Mouse (Mus musculus) CH12.LX (cell line): Measurements from ENCODE around the gene Sparcl1. TPM values are rescaled to one million over a fixed set of nuclear protein-coding genes. Genes with fewer than 3 reads are reported as not detected.

Experiments
- DNase-seq: peaks from one replicate; pipeline ENCODE4 v3.0.0-alpha.2; 2013; ENCODE audit errors: extremely low read depth
- H3K27ac ChIP-seq: 2 replicates; pipeline ENCODE4 v1.5.1; 2012; ENCODE audit warnings: low read depth, mild to moderate bottlenecking, control low read depth, moderate library complexity; ENCODE audit not compliant: insufficient read depth
- H3K27me3 ChIP-seq: replicated peaks from 2 replicates; pipeline ENCODE3; 2012; ENCODE audit warnings: inconsistent platforms
- H3K36me3 ChIP-seq, 2 experiments: replicated peaks in 1 of 2; 2 replicates each; pipeline versions ENCODE3 to v1.6.1; 2012; ENCODE audit warnings: inconsistent platforms in 1 of 2, low read length in 1 of 2, mild to moderate bottlenecking in 1 of 2, mixed read lengths in 1 of 2, moderate library complexity in 1 of 2; ENCODE audit not compliant: control insufficient read depth in 1 of 2, insufficient read depth in 1 of 2
- H3K4me1 ChIP-seq, 2 experiments: 2 replicates each; pipeline ENCODE4 v1.6.1; 2012; ENCODE audit warnings: inconsistent platforms in 1 of 2, moderate library complexity in 1 of 2; ENCODE audit not compliant: insufficient read depth in 2 of 2, control insufficient read depth in 1 of 2
- H3K4me2 ChIP-seq: 2 replicates; pipeline ENCODE4 v1.6.1; 2012; ENCODE audit warnings: low read depth, mild to moderate bottlenecking, control low read depth; ENCODE audit not compliant: poor library complexity, insufficient read depth, severe bottlenecking
- H3K4me3 ChIP-seq, 3 experiments: fragments of 150-350 bp in 1 of 3; sonication (generic) in 1 of 3; replicated peaks in 1 of 3; 2 replicates each; pipeline versions ENCODE3 to v1.5.1; 2011 to 2012; ENCODE audit warnings: low read depth in 2 of 3, low read length in 2 of 3, mild to moderate bottlenecking in 2 of 3, moderate library complexity in 2 of 3, control low read depth in 1 of 3, improper control_type of control experiment in 1 of 3, inconsistent platforms in 1 of 3, mixed read lengths in 1 of 3; ENCODE audit not compliant: poor library complexity in 1 of 3
- H3K79me2 ChIP-seq: replicated peaks from 2 replicates; pipeline ENCODE4 v1.6.1; 2012; ENCODE audit warnings: mild to moderate bottlenecking, moderate library complexity; ENCODE audit not compliant: control insufficient read depth, poor library complexity, insufficient read depth, severe bottlenecking; ENCODE audit errors: extremely low read depth
- H3K9ac ChIP-seq: 2 replicates; pipeline ENCODE4 v1.6.1; 2012; ENCODE audit warnings: low read depth, mild to moderate bottlenecking, control low read depth, moderate library complexity; ENCODE audit not compliant: insufficient read depth
- H3K9me3 ChIP-seq: replicated peaks from 2 replicates; pipeline ENCODE3; 2012; ENCODE audit warnings: low read length, inconsistent platforms, mixed read lengths
- BHLHE40 ChIP-seq: IDR thresholded peaks from 2 replicates; pipeline ENCODE4 v1.6.1; 2011; ENCODE audit warnings: mild to moderate bottlenecking, low read depth, low read length, improper control_type of control experiment
- CHD2 ChIP-seq: IDR thresholded peaks from 2 replicates; pipeline ENCODE4 v1.6.1; 2011; ENCODE audit warnings: low read length, improper control_type of control experiment
- CTCF ChIP-seq, 2 experiments: IDR thresholded peaks in 1 of 2; conservative IDR thresholded peaks in 1 of 2; 2 replicates each; pipeline ENCODE4 v1.5.1; 2011 to 2012; ENCODE audit warnings: low read depth in 2 of 2, low read length in 2 of 2, improper control_type of control experiment in 1 of 2, inconsistent platforms in 1 of 2, mild to moderate bottlenecking in 1 of 2, moderate library complexity in 1 of 2
- E2F4 ChIP-seq: IDR thresholded peaks from 2 replicates; pipeline ENCODE4 v1.6.1; 2011; ENCODE audit warnings: low read depth, low read length, improper control_type of control experiment; ENCODE audit not compliant: insufficient replicate concordance
- ELF1 ChIP-seq: IDR thresholded peaks from 2 replicates; pipeline ENCODE4 v1.6.1; 2014; ENCODE audit warnings: low read depth, mild to moderate bottlenecking, inconsistent platforms, low read length, improper control_type of control experiment
- EP300 ChIP-seq: IDR thresholded peaks from 2 replicates; pipeline ENCODE4 v1.6.1; 2011; ENCODE audit warnings: low read length, improper control_type of control experiment
- JUND ChIP-seq: conservative IDR thresholded peaks from 2 replicates; pipeline ENCODE4 v1.6.1; 2011; ENCODE audit warnings: low read depth, low read length, improper control_type of control experiment
- MAZ ChIP-seq: IDR thresholded peaks from 2 replicates; pipeline ENCODE4 v1.6.1; 2012; ENCODE audit warnings: low read depth, mild to moderate bottlenecking, inconsistent platforms, low read length, improper control_type of control experiment, moderate library complexity
- MXI1 ChIP-seq: IDR thresholded peaks from 2 replicates; pipeline ENCODE4 v1.6.1; 2011; ENCODE audit warnings: mild to moderate bottlenecking, low read depth, low read length, improper control_type of control experiment
- MYC ChIP-seq: IDR thresholded peaks from 2 replicates; pipeline ENCODE4 v1.6.1; 2011; ENCODE audit warnings: low read depth, mild to moderate bottlenecking, improper control_type of control experiment, low read length
- NELFE ChIP-seq: IDR thresholded peaks from 2 replicates; pipeline ENCODE4 v1.6.1; 2011; ENCODE audit warnings: low read depth, low read length, improper control_type of control experiment
- POLR2AphosphoS2 ChIP-seq: IDR thresholded peaks from 2 replicates; pipeline ENCODE4 v1.6.1; 2011; ENCODE audit warnings: low read depth, low read length, improper control_type of control experiment
- RAD21 ChIP-seq: IDR thresholded peaks from 2 replicates; pipeline ENCODE4 v1.6.1; 2011; ENCODE audit warnings: low read depth, mild to moderate bottlenecking, low read length, improper control_type of control experiment, moderate library complexity
- SMC3 ChIP-seq: IDR thresholded peaks from 2 replicates; pipeline ENCODE4 v1.6.1; 2011; ENCODE audit warnings: low read depth, low read length, improper control_type of control experiment
- TBP ChIP-seq: conservative IDR thresholded peaks from 2 replicates; pipeline ENCODE4 v1.6.1; 2011; ENCODE audit warnings: low read depth, low read length, improper control_type of control experiment
- USF2 ChIP-seq: conservative IDR thresholded peaks from 2 replicates; pipeline ENCODE4 v1.6.1; 2011; ENCODE audit warnings: low read depth, low read length, improper control_type of control experiment
- ZNF384 ChIP-seq: IDR thresholded peaks from 2 replicates; pipeline ENCODE4 v1.6.1; 2012; ENCODE audit warnings: low read depth, low read length, improper control_type of control experiment, inconsistent platforms
- dilution Hi-C: fragments of 300-500 bp; cut with MboI; formaldehyde crosslinking; loops from 2 replicates; pipeline ENCODE4 v1.14.3; 2020; ENCODE audit warnings: low sequenced_read_pairs; ENCODE audit not compliant: extremely low pct_unique_long_range_greater_than_20kb, extremely low pct_ligation_motif_present
- in situ Hi-C: fragments of 300-500 bp; cut with MboI; formaldehyde crosslinking; loops from 3 replicates; pipeline ENCODE4 v1.14.3; 2019; ENCODE audit warnings: low sequenced_read_pairs, low pct_ligation_motif_present, low pct_unique_long_range_greater_than_20kb, mixed read lengths
- polyA plus RNA-seq: library from polyadenylated mRNA; unstranded; fragments of >175 nt; gene quantifications from 2 replicates; pipeline ENCODE4 v1.2.1, GENCODE M21; 2012; ENCODE audit warnings: low read depth; ENCODE audit not compliant: insufficient read length
- total RNA-seq, 2 experiments: library from RNA; depleted of rRNA; stranded (reverse); fragments of 300-350 nt in 1 of 2; fragments of >200 nt in 1 of 2; gene quantifications; 2 replicates each; pipeline ENCODE4 v1.2.3; 2012 to 2014

Sparcl1 gene
- total and polyA plus RNA-seq, 3 experiments, result not detected

- Histone ChIP-seq H3K4me2 (no peak overlapping the region), H3K9ac (no peak overlapping the region), H3K79me2 (no peaks in the 10 kb centered on the region), H3K9me3 (no peaks in the 10 kb centered on the region)
- TF ChIP-seq ELF1 (no peak), BHLHE40 (no peak), CTCF (conservative IDR thresholded peaks at IDR 0.05 in 1 of 2, IDR thresholded peaks at IDR 0.05 in 1 of 2; ENCODE audit: low read depth in 2 of 2, low read length in 2 of 2) (no peak), E2F4 (no peak), MYC (no peak), MXI1 (no peak), NELFE (no peak), MAZ (no peak), JUND (no peak), TBP (no peak), RAD21 (no peak), USF2 (no peak)
- TF ChIP-seq, all 38 proteins: peak for 0
- Histone ChIP-seq H3K27me3 (no peaks in the 10 kb centered on the region), H3K36me3 (no peaks in the 10 kb centered on the region), H3K4me3 (no peak overlapping the region), H3K27ac (no peak overlapping the region), H3K4me1 (peaks cover 0 to 14% of the 10 kb centered on the region in 2 experiments; a peak in 2 of 4 replicates)
- DNase-seq, result no peak
- dilution Hi-C loops, result no loop called here
- in situ Hi-C loops, result loop anchor here (5.0 kb wide), 1 partner anchor 39 kb away; no protein-coding TSS in a partner anchor
Observed at GRCm38 (mm10) chr5:104036686-104037085, 76.8 kb downstream of the Sparcl1 start.

- dilution Hi-C loops, result no loop called here
- Histone ChIP-seq H3K27ac (no peak overlapping the region), H3K9me3 (no peaks in the 10 kb centered on the region)
- DNase-seq, result no peak
- TF ChIP-seq ZNF384 (no peak), ELF1 (no peak), CHD2 (no peak), EP300 (no peak), SMC3 (no peak), POLR2AphosphoS2 (no peak)
- TF ChIP-seq, all 38 proteins: peak for 0
- Histone ChIP-seq H3K36me3 (no peaks in the 10 kb centered on the region), H3K9ac (no peak overlapping the region), H3K4me2 (no peak overlapping the region), H3K79me2 (no peaks in the 10 kb centered on the region), H3K4me1 (peaks cover 0 to 14% of the 10 kb centered on the region in 2 experiments; a peak in 2 of 4 replicates), H3K27me3 (no peaks in the 10 kb centered on the region), H3K4me3 (no peak overlapping the region)
- in situ Hi-C loops, result loop anchor here (5.0 kb wide), 1 partner anchor 39 kb away; no protein-coding TSS in a partner anchor
Observed at GRCm38 (mm10) chr5:104035824-104036223, 77.7 kb downstream of the Sparcl1 start.
